Mouse (Mus musculus) kidney, postnatal 0 days (tissue): ENCODE results near the gene Trim34a. TPM values are rescaled to one million over a fixed set of nuclear protein-coding genes. Genes with fewer than 3 reads are reported as not detected.

ENCODE experiments used
- ATAC-seq: fragments of 200-750 bp; cut with Nextera tagmentation; replicated peaks from 2 replicates; pipeline ENCODE4 v1.8.0; 2017; ENCODE audit warnings: low read depth, moderate number of reproducible peaks, moderate TSS enrichment, moderate library complexity; ENCODE audit not compliant: low FRiP score
- DNase-seq: peaks from one replicate; pipeline ENCODE4 v3.0.0-alpha.2; 2016; ENCODE audit warnings: low spot score
- H3K27ac ChIP-seq: fragments of 300-500 bp; sonication (generic); 2 replicates; pipeline ENCODE4 v1.5.1; 2014; ENCODE audit warnings: mild to moderate bottlenecking
- H3K27me3 ChIP-seq: fragments of 300-500 bp; sonication (generic); 2 replicates; pipeline ENCODE4 v1.6.1; 2014; ENCODE audit warnings: low read length, mixed read lengths; ENCODE audit not compliant: insufficient read depth
- H3K36me3 ChIP-seq: fragments of 300-500 bp; sonication (generic); 2 replicates; pipeline ENCODE4 v1.6.1; 2014; ENCODE audit warnings: low read length, mixed read lengths; ENCODE audit not compliant: insufficient read depth
- H3K4me1 ChIP-seq: fragments of 300-500 bp; sonication (generic); replicated peaks from 2 replicates; pipeline ENCODE4 v1.6.1; 2014; ENCODE audit warnings: antibody characterized with exemption, low read length, mixed read lengths; ENCODE audit not compliant: insufficient read depth
- H3K4me2 ChIP-seq: fragments of 300-500 bp; sonication (generic); 2 replicates; pipeline ENCODE4 v1.6.1; 2014; ENCODE audit warnings: mild to moderate bottlenecking, low read length, moderate library complexity, mixed read lengths
- H3K4me3 ChIP-seq: fragments of 300-500 bp; sonication (generic); replicated peaks from 2 replicates; pipeline ENCODE4 v1.5.1; 2014; ENCODE audit warnings: low read depth, low read length
- H3K9ac ChIP-seq: fragments of 300-500 bp; sonication (generic); 2 replicates; pipeline ENCODE4 v1.6.1; 2014; ENCODE audit warnings: low read depth, low read length
- H3K9me3 ChIP-seq: fragments of 300-500 bp; sonication (generic); replicated peaks from 2 replicates; pipeline ENCODE4 v1.6.1; 2016; ENCODE audit warnings: low read length, inconsistent platforms, mixed read lengths
- CTCF ChIP-seq: IDR thresholded peaks from 2 replicates; pipeline ENCODE4 v1.5.1; 2016; ENCODE audit warnings: antibody characterized with exemption, low read depth, mild to moderate bottlenecking, moderate library complexity
- WGBS: fragments of 180-500 bp; shearing (Covaris S2); extraction: QIAGEN DNeasy Blood & Tissue Kit; methylation state at CpG from one replicate; pipeline ENCODE4 v1.1.7; 2014; 5-methylcytosine and 5-hydroxymethylcytosine counted together
- polyA plus RNA-seq: library from polyadenylated mRNA; unstranded; fragments of >200 nt; fragmentation: Nextera tagmentation; extraction: Ambion mirVana; gene quantifications from 2 replicates; pipeline ENCODE4 v1.2.1, GENCODE M21; 2015

Gene Trim34a
- polyA plus RNA-seq, 1 experiment from 2014 or later, result 4.1 TPM

GRCm38 (mm10) chr7:104290641-104291040 lies 46.4 kb downstream of the Trim34a start:
- Histone ChIP-seq H3K27me3 (no peaks in the 10 kb centered on the region), H3K36me3 (no peaks in the 10 kb centered on the region), H3K4me3 (no peak overlapping the region)

DNA sequence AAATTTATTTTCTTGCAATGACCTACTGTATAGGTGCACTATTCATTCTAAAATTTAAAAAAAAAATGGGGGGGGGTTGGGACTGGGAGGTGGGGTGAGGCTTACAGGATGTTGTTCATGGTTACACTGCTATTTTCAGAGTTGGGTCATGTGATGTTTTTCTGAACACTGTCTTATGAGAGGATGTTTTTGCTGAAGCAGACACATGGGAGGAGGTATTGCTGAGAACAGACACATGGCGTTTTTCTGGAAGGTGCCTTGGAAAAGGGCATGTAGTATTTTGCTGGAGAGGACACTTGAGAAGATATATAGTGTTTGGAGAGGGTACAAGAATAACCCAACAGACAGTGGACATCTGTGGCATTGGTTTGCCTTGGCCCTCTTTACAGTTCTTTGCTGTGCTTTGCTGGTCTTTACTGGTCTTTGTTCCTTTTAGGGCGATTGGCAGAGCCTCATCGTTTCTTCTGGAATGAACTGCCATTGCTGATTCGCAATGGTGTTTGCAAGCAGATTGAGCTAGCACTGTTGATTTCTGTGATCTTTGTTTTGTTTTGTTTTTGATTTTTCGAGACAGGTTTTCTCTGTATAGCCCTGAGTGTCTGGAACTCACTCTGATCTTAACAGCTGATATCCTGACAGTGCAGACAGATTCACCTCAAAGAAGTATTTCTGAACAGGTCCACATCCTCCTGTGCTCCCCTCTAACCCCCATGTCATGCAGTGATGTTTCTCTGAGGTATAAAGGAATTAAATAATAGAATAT lies 47.6 kb downstream of the Trim34a start:
- TF ChIP-seq CTCF, result no peak
- Histone ChIP-seq H3K4me1 (no peaks in the 10 kb centered on the region), H3K36me3 (no peaks in the 10 kb centered on the region), H3K27ac (no peak overlapping the region), H3K9ac (no peak overlapping the region), H3K27me3 (no peaks in the 10 kb centered on the region), H3K9me3 (no peaks in the 10 kb centered on the region), H3K4me2 (no peak overlapping the region), H3K4me3 (no peak overlapping the region)
- DNase-seq, result no peak
- 76% methylated on average over 5 of the region's 5 CpGs for WGBS
- no peak for ATAC-seq

More at GRCm38 (mm10) chr7:104290641-104291040, 46.4 kb downstream of the Trim34a start:
- Histone ChIP-seq H3K9me3 (no peaks in the 10 kb centered on the region), H3K4me1 (no peaks in the 10 kb centered on the region), H3K4me2 (no peak overlapping the region), H3K27ac (no peak overlapping the region), H3K9ac (no peak overlapping the region)
- no peak for TF ChIP-seq CTCF
- no peak for DNase-seq
- no peak for ATAC-seq
- 96% methylated on average over 1 of the region's 1 CpGs for WGBS

Other genes with a start within 250 kb of the Trim34a start
- not detected in 2 replicates for gene Olfr638, start 245.7 kb upstream of the Trim34a start, polyA plus RNA-seq
- 0.01 TPM in 1 of 2 replicates, not detected in the other for gene Olfr639, start 227.2 kb upstream of the Trim34a start, polyA plus RNA-seq
- not detected in 2 replicates for gene Olfr640, start 218.9 kb upstream of the Trim34a start, polyA plus RNA-seq
- gene Olfr641, start 209.0 kb upstream of the Trim34a start, polyA plus RNA-seq, result not detected in 2 replicates
- not detected in 2 replicates for gene Olfr642, start 191.8 kb upstream of the Trim34a start, polyA plus RNA-seq
- gene 4930516K23Rik, start 183.0 kb upstream of the Trim34a start, polyA plus RNA-seq, result not detected in 2 replicates
- not detected in 2 replicates for gene Olfr644, start 172.6 kb upstream of the Trim34a start, polyA plus RNA-seq
- not detected in 2 replicates for gene Olfr645, start 159.0 kb upstream of the Trim34a start, polyA plus RNA-seq
- not detected in 2 replicates for gene Olfr646, start 139.6 kb upstream of the Trim34a start, polyA plus RNA-seq
- not detected in 2 replicates for gene Ubqln5, start 114.6 kb upstream of the Trim34a start, polyA plus RNA-seq
- gene Olfr643, start 107.1 kb upstream of the Trim34a start, polyA plus RNA-seq, result not detected in 2 replicates
- gene Ubqln3, start 101.2 kb upstream of the Trim34a start, polyA plus RNA-seq, result not detected in 2 replicates
- gene Ubqlnl, start 93.9 kb upstream of the Trim34a start, polyA plus RNA-seq, result not detected in 2 replicates
- gene Olfm5, start 79.6 kb upstream of the Trim34a start, polyA plus RNA-seq, result not detected in 2 replicates
- gene Olfr648, start 61.1 kb upstream of the Trim34a start, polyA plus RNA-seq, result 0.05 and 0.06 TPM in 2 replicates
- not detected in 2 replicates for gene Olfr649, start 48.5 kb upstream of the Trim34a start, polyA plus RNA-seq
- 0.64 and 0.79 TPM in 2 replicates for gene Trim6, start 25.7 kb upstream of the Trim34a start, polyA plus RNA-seq
- 0.43 and 0.48 TPM in 2 replicates for gene Trim5, start 43.6 kb downstream of the Trim34a start, polyA plus RNA-seq
- gene Trim12a, start 71.0 kb downstream of the Trim34a start, polyA plus RNA-seq, result 8.6 and 8.8 TPM in 2 replicates
- 0.12 TPM in 1 of 2 replicates, not detected in the other for gene Trim34b, start 85.0 kb downstream of the Trim34a start, polyA plus RNA-seq
- 2.2 TPM in 2 replicates for gene Trim12c, start 108.9 kb downstream of the Trim34a start, polyA plus RNA-seq
- 0.24 and 0.25 TPM in 2 replicates for gene Trim30b, start 125.4 kb downstream of the Trim34a start, polyA plus RNA-seq
- 0.10 and 0.13 TPM in 2 replicates for gene Trim30c, start 156.4 kb downstream of the Trim34a start, polyA plus RNA-seq
- 3.7 and 4.5 TPM in 2 replicates for gene Trim30a, start 220.7 kb downstream of the Trim34a start, polyA plus RNA-seq